Mouse (Mus musculus) C2C12 (cell line): ENCODE data around the gene Gm3629.
"Not testable (repeated sequence)": the region's sequence is repeated elsewhere in the genome, so short reads cannot be mapped to it uniquely, and the experiment has no call there.

Experiments used
- CTCF ChIP-seq: IDR thresholded peaks from one replicate; pipeline ENCODE4 v1.5.1; 2011; ENCODE audit not compliant: control insufficient read depth, insufficient read depth, insufficient read length
- FOSL1 ChIP-seq: IDR thresholded peaks from one replicate; pipeline ENCODE4 v1.8.0; 2011; ENCODE audit warnings: mild to moderate bottlenecking, low read length; ENCODE audit not compliant: poor library complexity, insufficient read depth, severe bottlenecking

DNA sequence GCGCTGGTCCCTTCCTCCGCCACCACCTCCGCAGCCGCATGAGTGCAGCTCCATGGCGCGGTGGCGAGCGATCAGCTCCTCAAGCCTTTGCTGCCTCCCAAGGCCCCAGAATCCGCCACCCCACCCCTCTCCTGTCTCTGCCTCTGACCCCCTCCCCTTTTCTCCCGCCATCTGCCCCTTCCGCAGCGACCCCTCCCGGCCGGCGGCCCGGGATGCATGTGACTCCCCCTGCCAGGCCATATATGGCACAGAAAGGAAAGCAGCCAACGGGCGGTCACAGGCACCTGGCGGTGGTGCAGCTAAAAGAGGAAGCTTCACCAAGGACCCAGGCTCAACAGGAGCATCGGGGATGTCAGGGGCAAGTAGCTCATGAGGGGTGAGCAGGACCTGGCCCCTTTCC is 14.6 kb upstream of the Gm3629 start:
- not testable (repeated sequence) for TF ChIP-seq CTCF, FOSL1
